11 mouse cellular contexts compared by ENCODE assay signal in the genomic region with DNA sequence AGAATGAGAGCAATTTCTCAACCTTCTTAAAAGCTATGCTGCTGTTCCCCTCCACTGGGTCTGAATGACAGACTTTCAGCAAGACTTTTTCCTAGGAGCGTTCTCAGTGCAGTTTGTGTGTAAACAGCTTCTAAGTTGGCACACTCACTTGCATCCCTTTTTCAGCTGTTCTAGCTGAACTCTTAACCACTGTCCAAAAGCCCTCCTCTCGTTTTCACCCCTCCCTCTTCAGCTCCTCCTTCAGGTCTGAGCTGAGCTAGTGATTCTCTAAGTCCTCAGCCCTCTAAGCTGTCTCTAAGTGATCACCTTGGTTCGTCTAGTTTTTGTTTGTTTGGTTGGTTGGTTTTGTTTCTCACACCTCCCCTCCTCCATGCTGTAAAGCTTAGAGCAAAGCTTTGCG. TPM values are rescaled to one million over a fixed set of nuclear protein-coding genes. Genes with fewer than 3 reads are reported as not detected.
DNase-seq lines count a peak whose midpoint lies in the region; ATAC-seq and TF ChIP-seq lines count a peak whose summit lies in the region.
"Had no signal": no experiment of that assay in that cellular context is flagged by ENCODE, and none has a peak within 500 bp of the region (broad histone marks: within the 10 kb centered on the region; RNA-seq: fewer than 3 reads in every experiment).

No protein-coding gene starts in this region.

- H3K9ac ChIP-seq in forebrain, embryonic 13.5 days = peak overlapping the region; percentile 43; the same call in 1 of the 2 replicates
- no peak overlapping the region for H3K9ac ChIP-seq in forebrain, embryonic 15.5 days (replicated peaks)
- no peak overlapping the region for H3K9ac ChIP-seq in liver, adult 2 months (ENCODE audit: low read depth, low read length)
- H3K9ac ChIP-seq in embryonic facial prominence, embryonic 15.5 days = no peak overlapping the region

- WGBS in forebrain, embryonic 13.5 days = 51% methylated on average over 4 of the region's 4 CpGs
- 38% methylated on average over 4 of the region's 4 CpGs for WGBS in forebrain, embryonic 15.5 days
- WGBS in liver, adult 2 months = 26% methylated on average over 4 of the region's 4 CpGs
- WGBS in embryonic facial prominence, embryonic 15.5 days = 36% methylated on average over 4 of the region's 4 CpGs

- H3K27ac ChIP-seq in forebrain, embryonic 13.5 days = no peak overlapping the region
- no peak overlapping the region for H3K27ac ChIP-seq in forebrain, embryonic 15.5 days (replicated peaks)
- H3K27ac ChIP-seq in liver, adult 2 months (replicated peaks; ENCODE audit: insufficient read depth, low read depth, low read length) = no peak overlapping the region
- 0 out of 2 replicates have a peak overlapping the region, but pooled peaks have one; percentile 17 for H3K27ac ChIP-seq in embryonic facial prominence, embryonic 15.5 days (replicated peaks)

- TF ChIP-seq POLR2A in liver, adult 2 months (IDR thresholded peaks at IDR 0.05; ENCODE audit: extremely low read depth, insufficient read depth, low read length) = no peak

- no peaks in the 10 kb centered on the region for H3K27me3 ChIP-seq in forebrain, embryonic 13.5 days
- H3K27me3 ChIP-seq in forebrain, embryonic 15.5 days = no peaks in the 10 kb centered on the region
- no peaks in the 10 kb centered on the region for H3K27me3 ChIP-seq in liver, adult 2 months (ENCODE audit: control insufficient read depth, insufficient read depth, low read length)
- H3K27me3 ChIP-seq in embryonic facial prominence, embryonic 15.5 days = no peaks in the 10 kb centered on the region

- no peak for ATAC-seq in forebrain, embryonic 13.5 days
- no peak for ATAC-seq in forebrain, embryonic 15.5 days (replicated peaks)
- no peak for ATAC-seq in embryonic facial prominence, embryonic 15.5 days (ENCODE audit: insufficient number of reproducible peaks, low FRiP score, low TSS enrichment, low read depth)

- peaks cover 23% of the 10 kb centered on the region for H3K4me1 ChIP-seq in forebrain, embryonic 13.5 days
- peaks cover 27% of the 10 kb centered on the region for H3K4me1 ChIP-seq in forebrain, embryonic 15.5 days
- peaks cover 10% of the 10 kb centered on the region for H3K4me1 ChIP-seq in liver, adult 2 months (ENCODE audit: control insufficient read depth, insufficient read depth, low read length)
- H3K4me1 ChIP-seq in embryonic facial prominence, embryonic 15.5 days = peaks cover 19% of the 10 kb centered on the region

- no peak overlapping the region for H3K4me2 ChIP-seq in forebrain, embryonic 13.5 days
- H3K4me2 ChIP-seq in forebrain, embryonic 15.5 days (replicated peaks) = no peak overlapping the region
- H3K4me2 ChIP-seq in embryonic facial prominence, embryonic 15.5 days (replicated peaks) = no peak overlapping the region

- DNase-seq in liver, adult 2 months (ENCODE audit: extremely low read depth, low read depth, low spot score) = peak; percentile 47
- no peak for DNase-seq in liver
- DNase-seq in kidney, postnatal 25 days = peak; percentile 59 to 73
- no peak for DNase-seq in adrenal gland, postnatal 10 days
- DNase-seq in left cerebral cortex, postnatal 14 days (ENCODE audit: low spot score in 2 of 2) = no peak
- DNase-seq: cerebellum, adult 8-10 months; gastrocnemius, postnatal 25 days; lung, postnatal 36 days had no signal

- H3K36me3 ChIP-seq in forebrain, embryonic 13.5 days (ENCODE audit: poor library complexity, severe bottlenecking) = no peaks in the 10 kb centered on the region
- H3K36me3 ChIP-seq in forebrain, embryonic 15.5 days = no peaks in the 10 kb centered on the region
- H3K36me3 ChIP-seq in liver, adult 2 months (ENCODE audit: control insufficient read depth, insufficient read depth, low read length) = no peaks in the 10 kb centered on the region
- no peaks in the 10 kb centered on the region for H3K36me3 ChIP-seq in embryonic facial prominence, embryonic 15.5 days

- peaks cover 41% of the 10 kb centered on the region; the same call in 1 of the 2 replicates for H3K79me2 ChIP-seq in liver, adult 2 months (ENCODE audit: control insufficient read depth, insufficient read depth, low read length)

- no peaks in the 10 kb centered on the region for H3K9me3 ChIP-seq in forebrain, embryonic 13.5 days (replicated peaks)
- no peaks in the 10 kb centered on the region for H3K9me3 ChIP-seq in forebrain, embryonic 15.5 days
- no peaks in the 10 kb centered on the region for H3K9me3 ChIP-seq in embryonic facial prominence, embryonic 15.5 days (replicated peaks)

- no peak for TF ChIP-seq CTCF in liver, adult 2 months (IDR thresholded peaks at IDR 0.05; ENCODE audit: low read depth, low read length)

- no peak overlapping the region for H3K4me3 ChIP-seq in forebrain, embryonic 13.5 days
- H3K4me3 ChIP-seq in forebrain, embryonic 15.5 days = no peak overlapping the region
- no peak overlapping the region for H3K4me3 ChIP-seq in liver, adult 2 months (ENCODE audit: insufficient read depth, low read depth, low read length)
- H3K4me3 ChIP-seq in embryonic facial prominence, embryonic 15.5 days (replicated peaks) = no peak overlapping the region

- intact Hi-C loops in left cerebral cortex, postnatal 14 days (cut with DNase I) = no loop called here

RNA-seq across cellular contexts. Expression of a gene that starts 2.4 kb away (rescaled TPM):
- polyA plus RNA-seq in forebrain, embryonic 13.5 days (2015; fragmentation: Nextera tagmentation; extraction: Ambion mirVana) = 16.7 and 18.6 TPM in 2 replicates
- polyA plus RNA-seq in forebrain, embryonic 15.5 days (2015; fragmentation: Nextera tagmentation; extraction: Ambion mirVana) = 16.7 and 22.7 TPM in 2 replicates
- 25.8 and 27.3 TPM in 2 replicates for total RNA-seq in liver, adult 2 months (2014; rRNA removed)
- 15.1 and 18.6 TPM in 2 replicates for polyA plus RNA-seq in liver, adult 2 months (2012; rRNA removed)
- 19.3 and 21.0 TPM in 2 replicates for polyA plus RNA-seq in embryonic facial prominence, embryonic 15.5 days (2015; fragmentation: Nextera tagmentation; extraction: Ambion mirVana)
- 10 to 100 TPM; 40.5 to 58.5 TPM for total RNA-seq in adrenal gland, postnatal 10 days (2021)
- 10 to 100 TPM; 67.4 to 68.7 TPM for total RNA-seq in left cerebral cortex, postnatal 14 days (2021)

Comparison
In these comparisons a context has a peak if more than half of its experiments do, and no peak if none do; other contexts are left out.
1. DNase-seq: peak in liver, adult 2 months (single experiment) and kidney, postnatal 25 days (2 of 2); none in liver (single experiment), adrenal gland, postnatal 10 days (single experiment) and left cerebral cortex, postnatal 14 days (0 of 2).